Mouse (Mus musculus) urinary bladder, postnatal 10 days (tissue): ENCODE measurements around the gene Erbb3.
"Not testable (repeated sequence)": the region's sequence is repeated elsewhere in the genome, so short reads cannot be mapped to it uniquely, and the experiment has no call there.

Experiments used
- DNase-seq: peaks from one replicate; pipeline ENCODE4 v3.0.0; 2022; ENCODE audit warnings: low spot score

Erbb3 gene

DNA sequence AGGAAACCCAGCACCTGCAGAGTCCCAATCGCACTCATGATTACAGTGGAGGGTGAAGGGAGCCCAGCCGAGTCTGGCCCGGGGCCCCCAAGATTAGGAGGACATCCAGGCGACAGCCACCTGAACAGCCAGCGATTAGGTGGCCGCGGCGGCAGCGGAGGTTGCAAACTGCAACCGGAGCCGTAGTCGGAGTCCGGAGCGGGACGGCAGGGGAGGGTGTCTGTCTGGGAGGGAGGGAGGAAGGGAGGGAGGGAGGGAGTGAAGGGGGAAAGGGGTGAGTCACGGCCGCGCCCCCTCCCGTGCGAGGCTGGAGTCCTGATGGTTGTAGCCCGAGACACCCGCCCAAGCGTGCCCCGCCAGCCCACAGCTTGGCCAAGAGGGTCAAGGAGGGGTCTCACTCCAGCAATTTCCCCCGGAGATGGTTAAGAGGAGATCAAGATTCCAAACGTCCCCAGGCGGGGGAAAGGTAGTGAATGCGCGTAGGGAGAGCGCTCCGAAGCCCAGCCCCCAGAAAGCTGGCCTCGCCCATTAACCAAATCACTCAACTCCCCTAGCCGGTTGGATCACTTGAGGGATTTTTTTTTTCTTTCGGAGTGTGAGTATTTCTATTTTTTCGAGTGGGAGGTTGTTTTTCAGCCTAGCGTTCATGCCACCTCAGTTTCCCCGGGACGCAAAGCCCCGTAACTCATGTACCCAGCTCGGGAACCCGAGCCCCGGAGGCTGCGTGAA is at the start of gene Erbb3:
TSS of gene Erbb3 (minus strand) at position 189 of the 729 bp plus-strand sequence.
- peak; percentile 18 for DNase-seq

DNA sequence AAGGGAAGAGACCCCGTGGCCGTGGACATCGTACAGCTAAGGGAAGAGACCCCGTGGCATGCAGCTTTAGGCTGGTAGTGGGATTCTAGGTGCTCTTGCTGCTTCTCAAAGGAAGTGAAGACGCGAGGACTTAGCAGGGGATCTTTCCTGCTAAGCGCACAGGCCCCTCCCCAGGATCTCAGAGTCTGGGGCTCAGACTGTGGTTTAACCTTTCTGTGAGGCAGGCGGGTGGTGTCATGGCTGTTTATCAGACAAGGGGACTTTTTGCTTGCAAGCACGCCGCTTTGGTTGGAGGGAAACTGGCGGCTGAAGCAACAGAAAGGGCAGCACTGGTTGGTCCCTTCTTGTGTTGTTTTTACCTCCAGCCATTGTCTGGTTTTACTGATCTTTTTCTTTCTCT is 47.6 kb upstream of the Erbb3 start:
- DNase-seq, result no peak

DNA sequence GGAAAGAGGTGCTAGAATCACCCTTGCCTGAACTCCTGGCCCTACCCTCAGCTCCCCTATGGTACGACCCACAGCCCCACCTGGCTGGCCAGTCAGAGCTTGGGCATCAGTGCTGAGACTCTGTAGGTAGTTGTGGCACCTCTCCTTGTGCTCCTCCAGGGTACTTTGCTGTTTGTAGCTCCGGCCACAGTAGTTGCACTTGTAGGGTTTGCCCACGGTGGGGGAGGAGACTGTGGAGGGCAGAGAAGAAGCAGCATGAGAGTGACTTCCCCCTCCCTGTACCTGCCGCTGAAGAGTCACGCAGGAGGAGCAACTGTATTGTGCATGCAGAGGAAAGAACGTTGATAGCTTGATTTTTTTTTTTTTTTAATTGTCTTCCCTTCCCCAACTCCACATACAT is 47.1 kb upstream of the Erbb3 start:
- no peak for DNase-seq

DNA sequence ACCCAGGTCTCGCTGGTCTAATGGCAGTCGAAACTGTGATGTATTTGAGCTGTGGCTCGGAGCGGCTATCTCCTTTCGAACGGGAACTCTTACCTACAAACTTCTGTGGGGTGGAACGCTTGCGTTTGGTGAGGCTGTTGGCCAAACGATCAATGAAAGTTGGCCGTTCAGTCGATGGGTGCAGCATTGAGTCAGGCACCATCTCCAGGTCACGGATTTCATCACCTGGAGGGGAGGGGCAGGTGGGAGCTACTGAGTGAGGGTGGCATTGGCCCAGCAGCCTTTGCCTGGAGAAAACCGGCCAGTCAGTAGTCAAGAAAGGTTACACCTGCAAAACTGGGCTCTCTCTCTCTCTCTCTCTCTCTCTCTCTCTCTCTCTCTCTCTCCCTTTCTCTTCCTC is 46.2 kb upstream of the Erbb3 start:
- no peak for DNase-seq

DNA sequence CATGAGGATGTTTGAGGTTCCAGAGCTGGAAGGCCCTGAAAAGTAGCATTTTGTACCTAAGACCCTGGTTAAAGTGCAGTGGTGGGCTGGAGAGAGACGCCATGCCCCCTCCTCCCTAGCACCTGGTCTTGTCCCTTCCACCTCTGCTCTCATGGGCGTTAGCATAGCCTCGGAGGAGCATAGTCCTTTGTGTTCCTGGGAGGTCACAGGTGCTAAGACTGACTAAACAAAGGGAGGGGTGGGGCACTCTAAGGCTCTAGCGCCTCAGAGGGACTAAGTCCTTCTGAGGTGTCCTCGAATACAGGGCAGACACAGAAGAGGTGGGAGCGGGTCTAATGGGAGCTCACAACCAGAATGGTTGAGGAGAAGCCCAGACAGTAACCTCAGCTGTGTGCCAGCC is 42.1 kb upstream of the Erbb3 start:
- no peak for DNase-seq

DNA sequence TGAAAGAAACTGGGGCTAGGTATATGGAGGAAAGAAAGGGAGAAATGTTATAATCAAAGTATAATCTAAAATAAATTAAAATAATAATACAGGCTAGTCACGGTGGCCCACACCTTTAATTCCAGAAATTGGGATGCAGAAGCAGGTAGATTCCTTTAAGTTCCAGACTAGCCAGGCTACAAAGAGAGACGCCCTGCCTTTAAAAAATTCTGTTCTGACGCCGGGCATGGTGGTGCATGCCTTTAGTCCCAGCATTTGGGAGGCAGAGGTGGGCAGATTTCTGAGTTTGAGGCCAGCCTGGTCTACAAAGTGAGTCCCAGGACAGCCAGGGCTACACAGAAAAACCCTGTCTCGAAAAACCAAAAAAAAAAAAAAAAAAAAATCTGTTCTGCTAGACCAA is 40.9 kb upstream of the Erbb3 start:
- not testable (repeated sequence) for DNase-seq

DNA sequence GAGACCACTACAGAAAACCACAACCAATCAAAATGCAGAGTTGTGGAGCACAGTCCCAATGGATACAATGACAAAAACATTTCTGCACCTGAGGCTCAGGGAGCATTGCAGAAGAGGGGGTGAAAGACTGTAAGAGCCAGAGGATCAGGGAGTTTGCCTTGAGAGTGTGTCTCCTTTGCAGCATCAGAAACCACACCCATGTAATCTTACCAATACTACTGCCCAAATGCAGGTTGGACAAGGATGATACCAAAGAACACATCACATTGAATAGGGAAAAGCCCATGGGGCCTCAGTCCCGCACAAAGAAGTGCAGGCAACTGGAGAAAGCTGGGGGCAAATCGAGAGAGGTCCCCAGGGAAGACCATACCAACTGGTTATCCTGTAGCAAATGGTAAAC is 40.3 kb upstream of the Erbb3 start:
- DNase-seq, result no peak

DNA sequence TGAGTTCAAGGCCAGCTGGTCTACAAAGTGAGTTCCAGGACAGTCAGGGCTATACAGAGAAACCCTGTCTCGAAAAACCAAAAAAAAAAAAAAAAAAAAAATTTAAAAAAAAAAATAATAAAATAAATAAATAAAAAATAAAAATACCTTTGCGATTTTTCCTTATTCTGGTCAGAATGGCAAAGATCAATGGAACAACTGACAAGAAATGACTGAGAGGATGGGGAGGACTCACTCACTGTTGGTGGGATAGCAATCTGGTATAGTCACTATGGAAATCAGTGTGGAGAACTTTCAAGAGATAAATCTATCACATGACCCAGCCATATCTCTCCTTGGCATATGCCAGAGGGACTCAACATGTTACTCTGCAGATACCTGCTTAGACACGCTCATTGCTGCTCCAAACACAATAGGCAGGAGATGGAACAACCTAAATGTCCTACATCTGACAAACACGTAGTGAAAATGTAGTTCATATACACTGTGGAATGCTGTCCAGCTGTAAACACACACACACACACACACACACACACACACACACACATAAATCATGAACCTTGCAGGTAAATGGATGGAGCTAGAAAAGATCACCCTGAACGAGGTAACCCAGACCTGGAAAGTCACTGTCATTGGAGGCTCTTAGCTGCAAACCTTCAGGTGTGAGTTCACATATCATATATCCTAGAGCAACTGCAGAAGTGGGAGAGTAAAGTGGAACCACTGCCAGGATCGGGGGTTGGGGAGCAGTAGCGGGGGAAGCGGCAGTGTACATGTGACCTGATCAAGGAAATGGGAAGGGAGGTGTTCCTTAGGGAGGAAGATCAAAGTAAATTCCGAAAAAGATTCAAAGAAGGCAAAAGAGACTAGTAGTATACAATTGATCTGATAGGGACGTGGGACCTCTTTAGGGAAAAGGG is 38.2 kb upstream of the Erbb3 start:
- DNase-seq, result no peak

DNA sequence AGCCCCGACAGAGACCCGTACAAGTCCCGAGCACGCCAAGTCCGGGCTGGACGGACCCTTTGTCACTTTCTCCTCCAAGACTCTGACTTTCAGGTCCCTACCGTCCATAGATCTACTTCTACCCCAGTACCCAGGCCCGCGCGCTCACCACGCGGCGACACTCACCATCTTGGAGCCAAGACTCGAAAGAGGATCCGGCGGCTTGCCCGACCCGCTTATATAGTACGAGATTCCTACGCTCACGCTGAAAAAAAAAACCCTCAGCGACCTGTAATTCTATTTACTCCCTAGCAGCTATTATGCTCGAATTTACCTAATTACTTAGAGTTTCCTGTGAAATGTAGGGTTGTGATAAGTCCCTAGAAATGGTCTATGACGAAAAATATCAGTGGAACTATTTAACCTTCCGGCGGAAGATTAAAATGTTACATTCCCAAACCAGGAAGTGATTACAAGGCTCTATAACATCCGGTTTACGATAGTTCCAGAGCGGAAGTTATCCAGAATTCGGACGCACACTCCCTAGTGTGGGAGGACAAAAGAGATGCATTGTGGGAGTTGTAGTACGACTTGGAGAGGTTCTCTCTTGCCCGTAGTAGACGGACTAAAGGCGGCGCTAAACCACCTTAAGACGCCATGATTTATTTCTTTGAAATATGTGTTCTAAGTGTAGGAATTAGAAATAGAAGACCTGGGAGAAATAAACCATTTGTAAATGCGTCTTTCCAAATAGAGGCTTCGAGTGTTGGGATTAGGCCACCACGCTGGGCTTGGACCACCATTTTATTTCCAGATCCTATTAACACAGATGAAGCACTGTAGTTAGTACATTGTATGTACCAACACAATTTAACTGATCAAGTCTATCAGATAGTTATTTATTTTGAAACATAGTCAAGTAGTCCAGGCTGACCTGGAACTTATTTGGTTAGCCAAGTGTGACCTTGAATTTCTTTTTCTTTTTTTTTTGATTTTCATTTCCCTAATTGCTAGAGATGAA is 37.2 kb upstream of the Erbb3 start, which contains the start of gene Rps26:
TSS of gene Rps26 (minus strand) at position 437 of the 1,000 bp plus-strand sequence.
- DNase-seq, result peak; percentile 33

DNA sequence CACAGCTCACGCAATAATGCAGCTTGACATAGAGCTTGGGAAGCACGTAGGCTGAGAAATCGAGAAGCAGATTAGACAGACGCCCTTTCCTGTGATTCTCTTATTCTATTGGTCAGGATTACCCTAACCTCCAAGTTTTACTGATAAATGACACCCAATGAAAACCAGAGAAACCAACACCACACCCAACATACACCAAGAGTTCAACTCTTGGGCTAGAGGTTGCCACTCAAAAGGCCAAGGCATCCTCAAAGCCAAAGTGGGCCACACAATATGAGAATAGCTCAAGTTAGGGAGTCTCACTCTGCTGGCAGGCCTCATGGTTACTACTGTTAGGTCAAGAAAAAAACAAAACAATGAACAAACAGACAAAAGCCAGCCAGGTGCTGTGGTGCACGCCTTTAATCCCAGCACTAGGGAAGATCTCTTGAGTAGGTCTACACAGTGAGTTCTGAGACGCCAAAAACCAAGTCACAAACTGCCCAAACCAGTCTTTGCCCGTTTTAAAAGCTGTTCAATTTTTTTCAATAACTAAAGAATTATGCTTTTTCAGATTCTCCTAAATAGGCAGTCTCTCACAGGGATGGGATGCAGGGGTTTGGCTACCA is 35.9 kb upstream of the Erbb3 start:
- no peak for DNase-seq

DNA sequence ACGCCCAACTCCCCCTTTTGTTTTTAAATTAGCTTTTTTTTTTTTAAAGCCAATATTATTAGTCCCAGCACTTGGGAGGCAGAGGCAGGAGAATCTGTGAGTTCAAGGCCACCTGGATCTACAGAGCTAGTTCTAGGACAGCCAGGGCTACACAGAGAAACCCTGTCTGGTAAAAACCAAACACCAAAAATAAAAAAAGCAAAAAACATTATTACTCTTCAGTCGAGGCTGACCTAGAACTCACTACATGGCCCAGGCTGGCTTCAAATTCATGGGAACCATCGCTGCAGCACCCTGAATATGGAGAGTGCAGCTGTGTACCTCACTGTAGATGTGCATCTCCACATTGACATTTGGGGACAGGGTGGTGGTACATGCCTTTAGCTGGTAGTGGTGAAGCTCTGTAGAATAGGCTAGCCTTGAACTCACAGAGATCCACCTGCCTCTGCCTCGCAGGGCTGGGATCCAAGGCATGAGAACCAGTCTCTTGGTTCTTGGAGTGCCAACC is 33.7 kb upstream of the Erbb3 start:
- DNase-seq, result not testable (repeated sequence)

DNA sequence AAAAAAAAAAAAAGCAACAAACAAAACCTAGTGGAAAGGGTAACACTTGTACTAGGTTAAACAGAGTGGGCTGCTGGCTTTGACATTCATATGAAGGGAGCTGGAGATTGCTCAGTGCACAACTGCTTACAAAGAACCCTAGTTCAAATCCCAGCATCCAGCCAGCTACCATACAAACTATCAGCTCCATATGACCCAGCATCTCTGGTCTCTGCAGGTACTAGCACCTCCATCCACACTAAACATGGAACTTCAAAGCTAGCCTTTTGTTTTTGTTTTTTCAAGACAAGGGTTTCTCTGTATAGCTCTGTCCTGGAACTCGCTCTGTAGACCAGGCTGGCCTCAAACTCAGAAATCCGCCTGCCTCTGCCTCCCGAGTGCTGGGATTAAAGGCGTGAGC is 33.2 kb upstream of the Erbb3 start:
- no peak for DNase-seq

DNA sequence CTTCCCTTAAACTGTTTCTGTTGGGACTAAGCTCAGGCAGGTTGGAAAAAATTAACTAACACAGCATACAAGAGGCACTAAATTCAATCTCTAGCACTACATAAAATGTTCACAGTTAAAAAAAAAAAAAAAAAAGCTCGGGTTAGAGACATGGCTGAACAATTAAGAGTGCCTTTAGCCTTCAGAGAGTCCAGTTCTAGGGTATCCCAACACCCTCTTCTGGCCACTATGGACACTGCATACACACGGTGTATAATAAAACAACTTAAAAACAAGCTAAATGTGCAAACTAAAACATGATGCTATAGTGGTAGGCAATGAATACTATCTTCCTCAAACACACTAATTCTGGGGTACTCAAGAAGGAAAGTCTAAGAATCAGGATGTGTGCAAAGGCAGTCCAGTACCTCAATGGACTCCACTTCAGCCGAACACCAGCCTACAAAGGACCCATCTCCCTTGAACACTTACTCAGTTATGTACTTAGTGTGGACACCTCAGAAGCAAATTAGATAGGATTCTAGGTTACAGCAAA is 32.6 kb upstream of the Erbb3 start:
- no peak for DNase-seq

DNA sequence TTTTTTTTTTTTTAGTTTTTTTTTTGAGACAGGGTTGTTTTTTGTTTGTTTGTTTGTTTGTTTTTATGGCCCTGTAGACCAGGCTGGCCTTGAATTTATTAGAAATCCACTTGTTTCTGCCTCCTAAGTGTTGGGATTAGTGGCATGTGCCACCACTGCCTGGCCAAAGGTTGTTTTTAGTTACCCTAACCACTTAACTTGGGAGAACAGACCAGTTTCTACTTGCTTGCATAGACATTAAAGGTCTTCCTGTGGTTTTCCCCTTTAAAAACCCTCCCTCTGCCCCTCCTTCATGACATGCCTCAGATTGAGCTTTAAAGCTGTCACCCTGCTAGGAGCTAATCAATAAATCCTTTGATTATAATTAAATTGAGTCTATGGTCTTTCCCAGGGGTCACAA is 30.8 kb upstream of the Erbb3 start:
- no peak for DNase-seq

DNA sequence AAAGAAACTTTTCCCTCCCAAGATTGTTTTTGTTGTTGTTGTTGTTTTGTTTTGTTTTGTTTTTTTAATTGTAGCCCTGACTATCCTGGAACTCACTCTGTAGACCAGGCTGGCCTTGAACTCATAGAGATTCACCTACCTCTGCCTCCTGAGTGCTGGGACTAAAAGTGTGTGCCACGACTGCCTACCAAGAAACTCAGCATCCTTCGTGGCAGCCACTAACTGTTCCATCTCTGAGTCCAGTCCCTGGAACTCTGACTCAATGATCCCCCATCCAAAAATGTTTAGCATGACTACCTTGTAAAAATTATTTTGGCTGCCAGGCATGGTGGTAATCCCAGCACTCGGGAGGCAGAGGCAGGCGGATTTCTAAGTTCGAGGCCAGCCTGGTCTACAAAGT is 29.7 kb upstream of the Erbb3 start:
- not testable (repeated sequence) for DNase-seq

DNA sequence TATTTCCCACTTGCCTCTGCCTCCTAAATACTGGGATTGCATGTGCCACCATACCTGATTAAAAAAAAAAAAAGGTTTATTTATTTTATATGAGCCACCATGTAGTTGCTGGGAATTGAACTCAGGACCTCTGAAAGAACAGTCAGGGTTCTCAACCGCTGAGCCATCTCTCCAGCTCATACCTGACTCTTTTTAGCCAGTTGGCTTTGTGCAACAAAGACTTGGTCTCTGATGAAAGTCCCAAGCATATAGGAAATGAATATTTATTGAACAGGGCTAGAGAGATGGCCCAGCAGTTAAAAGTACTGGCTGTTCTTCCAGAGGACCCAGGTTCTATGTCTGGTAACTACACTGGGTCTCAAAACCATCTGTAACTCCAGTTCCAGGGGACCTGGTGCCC is 29.1 kb upstream of the Erbb3 start:
- DNase-seq, result no peak

DNA sequence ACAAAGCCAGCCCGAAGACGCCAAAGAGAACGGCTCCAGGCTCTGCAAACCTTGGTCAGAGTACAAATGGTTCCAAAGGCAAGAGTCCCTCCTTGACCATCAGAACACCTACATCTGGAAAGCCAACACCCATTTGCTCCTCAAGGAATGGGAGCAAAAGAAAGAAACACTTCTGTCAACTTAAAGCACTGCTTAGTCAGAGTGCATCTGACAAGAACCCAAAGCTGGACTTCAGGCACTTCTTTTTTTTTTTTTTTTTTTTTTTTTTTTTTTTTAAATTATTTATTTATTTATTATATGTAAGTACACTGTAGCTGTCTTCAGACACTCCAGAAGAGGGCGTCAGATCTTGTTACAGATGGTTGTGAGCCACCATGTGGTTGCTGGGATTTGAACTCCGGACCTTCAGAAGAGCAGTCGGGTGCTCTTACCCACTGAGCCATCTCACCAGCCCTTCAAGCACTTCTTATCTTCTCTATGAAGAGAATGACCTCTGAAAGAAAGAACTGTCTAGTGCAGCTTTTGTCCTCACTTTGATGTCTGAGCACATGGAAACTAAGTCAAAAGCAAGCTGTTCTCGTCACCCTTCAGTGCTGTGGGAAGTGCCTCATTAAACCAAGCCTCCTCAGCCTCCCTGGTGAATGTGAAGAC is 26.5 kb upstream of the Erbb3 start:
- DNase-seq, result not testable (repeated sequence)

DNA sequence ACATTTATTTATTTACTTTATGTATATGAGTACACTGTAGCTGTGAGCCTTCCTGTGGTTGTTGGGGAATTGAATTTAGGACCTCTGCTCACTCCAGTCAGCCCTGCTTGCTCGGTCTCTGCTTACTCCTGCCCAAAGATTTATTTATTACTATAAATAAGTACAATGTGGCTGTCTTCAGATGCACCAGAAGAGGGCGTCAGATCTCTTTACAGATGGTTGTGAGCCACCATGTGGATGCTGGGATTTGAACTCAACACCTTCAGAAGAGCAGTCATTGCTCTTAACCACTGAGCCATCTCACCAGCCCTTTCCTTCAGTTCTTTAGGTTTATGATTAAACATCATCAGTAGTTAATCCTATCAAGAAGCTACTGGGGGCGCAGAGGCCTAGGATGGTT is 25.5 kb upstream of the Erbb3 start:
- no peak for DNase-seq

DNA sequence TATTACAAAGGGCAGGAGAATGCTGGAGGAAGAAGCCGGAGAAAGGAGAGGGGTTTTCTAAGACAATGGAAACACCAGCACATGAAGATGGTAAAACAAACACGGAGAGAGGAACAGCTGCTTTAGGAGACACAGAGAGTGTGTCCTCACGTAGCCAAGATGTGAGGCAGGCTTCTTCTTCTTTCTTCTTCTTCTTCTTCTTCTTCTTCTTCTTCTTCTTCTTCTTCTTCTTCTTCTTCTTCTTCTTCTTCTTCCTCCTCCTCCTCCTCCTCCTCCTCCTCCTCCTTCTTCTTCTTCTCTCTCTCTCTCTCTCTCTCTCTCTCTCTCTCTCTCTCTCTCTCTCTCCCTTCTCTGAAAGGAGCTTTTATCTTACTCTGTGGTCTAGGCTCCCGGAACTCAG is 24.4 kb upstream of the Erbb3 start:
- DNase-seq, result not testable (repeated sequence)

DNA sequence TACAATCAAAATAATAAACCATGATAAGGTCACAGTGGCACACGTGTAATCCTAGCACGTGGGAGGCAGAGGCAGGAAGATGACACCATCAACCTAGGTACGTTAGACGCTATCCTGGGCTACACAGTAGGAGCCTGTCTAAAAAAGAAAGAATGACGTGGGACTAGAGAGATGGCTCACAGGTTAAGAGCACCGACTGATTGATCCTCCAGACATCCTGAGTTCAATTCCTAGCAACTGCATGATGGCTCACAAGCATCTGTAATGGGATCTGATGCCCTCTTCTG is 23.6 kb upstream of the Erbb3 start:
- DNase-seq, result no peak
